ENCODE assay signal across 9 mouse cellular contexts in genomic region chr11:118317129-118317528, GRCm38 (mm10). TPM values are rescaled to one million over a fixed set of nuclear protein-coding genes. Genes with fewer than 3 reads are reported as not detected.
DNase-seq lines count a peak whose midpoint lies in the region; ATAC-seq and TF ChIP-seq lines count a peak whose summit lies in the region.
"Had no signal": no experiment of that assay in that cellular context is flagged by ENCODE, and none has a peak within 500 bp of the region (broad histone marks: within the 10 kb centered on the region; RNA-seq: fewer than 3 reads in every experiment).

No protein-coding gene starts in this region.

- H3K9me3 ChIP-seq in heart, embryonic 11.5 days (replicated peaks; ENCODE audit: control insufficient read depth, low read length): no peaks in the 10 kb centered on the region
- no peaks in the 10 kb centered on the region for H3K9me3 ChIP-seq in MEL (replicated peaks; ENCODE audit: insufficient read depth, low read length)
- no peaks in the 10 kb centered on the region for H3K9me3 ChIP-seq in kidney, embryonic 14.5 days (ENCODE audit: control insufficient read depth, low read length)
- no peaks in the 10 kb centered on the region for H3K9me3 ChIP-seq in lung, embryonic 16.5 days (ENCODE audit: control insufficient read depth, low read length)
- no peaks in the 10 kb centered on the region for H3K9me3 ChIP-seq in stomach, postnatal 0 days (ENCODE audit: control insufficient read depth, low read length)
- H3K9me3 ChIP-seq: midbrain, embryonic 12.5 days had no signal

- H3K27ac ChIP-seq in heart, embryonic 11.5 days (ENCODE audit: low read depth, low read length): no peak overlapping the region
- no peak overlapping the region for H3K27ac ChIP-seq in MEL (ENCODE audit: control insufficient read depth, low read depth, low read length)
- H3K27ac ChIP-seq in kidney, embryonic 14.5 days (ENCODE audit: low read depth, low read length): no peak overlapping the region
- H3K27ac ChIP-seq in lung, embryonic 16.5 days (ENCODE audit: low read length): no peak overlapping the region
- H3K27ac ChIP-seq in stomach, postnatal 0 days (replicated peaks): no peak overlapping the region
- H3K27ac ChIP-seq: midbrain, embryonic 12.5 days had no signal

- ATAC-seq in heart, embryonic 11.5 days (replicated peaks; ENCODE audit: insufficient number of reproducible peaks, low FRiP score, low TSS enrichment): no peak
- ATAC-seq in kidney, embryonic 14.5 days (ENCODE audit: low FRiP score, low TSS enrichment): peak; percentile 68
- peak; percentile 41; the same call in 1 of the 2 replicates for ATAC-seq in lung, embryonic 16.5 days (ENCODE audit: low read depth)
- peak; percentile 43; the same call in 1 of the 2 replicates for ATAC-seq in stomach, postnatal 0 days (ENCODE audit: low FRiP score, low TSS enrichment)

- no peaks in the 10 kb centered on the region for H3K27me3 ChIP-seq in heart, embryonic 11.5 days (ENCODE audit: control insufficient read depth, insufficient read depth, low read length)
- peaks cover 3 to 5% of the 10 kb centered on the region in 2 experiments for H3K27me3 ChIP-seq in MEL (ENCODE audit: control insufficient read depth in 1 of 2, insufficient read depth in 2 of 2, low read length in 2 of 2)
- H3K27me3 ChIP-seq in kidney, embryonic 14.5 days (ENCODE audit: control insufficient read depth, insufficient read depth, low read length): no peaks in the 10 kb centered on the region
- H3K27me3 ChIP-seq in lung, embryonic 16.5 days (ENCODE audit: control insufficient read depth, insufficient read depth, low read depth, low read length): no peaks in the 10 kb centered on the region
- no peaks in the 10 kb centered on the region for H3K27me3 ChIP-seq in stomach, postnatal 0 days (ENCODE audit: control insufficient read depth, insufficient read depth, low read length)
- H3K27me3 ChIP-seq: midbrain, embryonic 12.5 days had no signal

- H3K4me1 ChIP-seq in heart, embryonic 11.5 days (ENCODE audit: control insufficient read depth, insufficient read depth, low read length): peaks cover 16% of the 10 kb centered on the region
- peaks cover 0 to 7% of the 10 kb centered on the region in 2 experiments; a peak in 1 of 4 replicates for H3K4me1 ChIP-seq in MEL (ENCODE audit: control insufficient read depth in 1 of 2, insufficient read depth in 2 of 2, low read length in 2 of 2)
- H3K4me1 ChIP-seq in kidney, embryonic 14.5 days (ENCODE audit: control insufficient read depth, insufficient read depth, low read length): peaks cover 9% of the 10 kb centered on the region
- no peaks in the 10 kb centered on the region for H3K4me1 ChIP-seq in lung, embryonic 16.5 days (replicated peaks; ENCODE audit: control insufficient read depth, insufficient read depth, low read length)
- H3K4me1 ChIP-seq in stomach, postnatal 0 days (replicated peaks; ENCODE audit: control insufficient read depth, insufficient read depth): no peaks in the 10 kb centered on the region

- peak; percentile 79 to 96 (median 82) for TF ChIP-seq CTCF in MEL (IDR thresholded peaks at IDR 0.05 in 2 of 3, conservative IDR thresholded peaks at IDR 0.05 in 1 of 3; ENCODE audit: control insufficient read depth in 1 of 3, insufficient read depth in 1 of 3, low read depth in 2 of 3, low read length in 3 of 3, poor library complexity in 1 of 3, severe bottlenecking in 1 of 3)
- TF ChIP-seq CTCF in stomach, postnatal 0 days (IDR thresholded peaks at IDR 0.05; ENCODE audit: low read depth): peak; percentile 90

- H3K4me2 ChIP-seq in heart, embryonic 11.5 days: no peak overlapping the region
- no peak overlapping the region for H3K4me2 ChIP-seq in kidney, embryonic 14.5 days (replicated peaks; ENCODE audit: low read depth, low read length)
- H3K4me2 ChIP-seq in lung, embryonic 16.5 days (ENCODE audit: low read depth, low read length): no peak overlapping the region
- H3K4me2 ChIP-seq in stomach, postnatal 0 days (replicated peaks; ENCODE audit: low read depth): no peak overlapping the region
- H3K4me2 ChIP-seq: midbrain, embryonic 12.5 days had no signal

- peak; percentile 55 to 80 for DNase-seq in heart, adult 18-20 months
- peak; percentile 68 for DNase-seq in MEL (ENCODE audit: low read depth, low spot score)
- peak; percentile 36 for DNase-seq in cerebellum, adult 11-12 months
- peak; percentile 71 for DNase-seq in forelimb bud, embryonic 11.5 days (ENCODE audit: low read depth, low spot score)
- peak; percentile 52 for DNase-seq in stomach, postnatal 0 days (ENCODE audit: low spot score)

- H3K9ac ChIP-seq in heart, embryonic 11.5 days (ENCODE audit: low read depth, low read length): no peak overlapping the region
- no peak overlapping the region for H3K9ac ChIP-seq in MEL (ENCODE audit: control insufficient read depth, low read depth, low read length, poor library complexity, severe bottlenecking)
- H3K9ac ChIP-seq in kidney, embryonic 14.5 days (ENCODE audit: low read depth, low read length): no peak overlapping the region
- no peak overlapping the region for H3K9ac ChIP-seq in lung, embryonic 16.5 days (ENCODE audit: low read length)
- no peak overlapping the region for H3K9ac ChIP-seq in stomach, postnatal 0 days (ENCODE audit: low read length)
- H3K9ac ChIP-seq: midbrain, embryonic 12.5 days had no signal

- WGBS in heart, embryonic 11.5 days (ENCODE audit: insufficient replicate concordance): 19% methylated on average over 7 of the region's 7 CpGs
- 16% methylated on average over 7 of the region's 7 CpGs for WGBS in kidney, embryonic 14.5 days
- 22% methylated on average over 7 of the region's 7 CpGs for WGBS in lung, embryonic 16.5 days
- 21% methylated on average over 7 of the region's 7 CpGs for WGBS in stomach, postnatal 0 days

- no peaks in the 10 kb centered on the region for H3K79me2 ChIP-seq in MEL (ENCODE audit: control insufficient read depth, insufficient read depth, low read length, poor library complexity)

- no peak for TF ChIP-seq POLR2A in MEL (IDR thresholded peaks at IDR 0.05; ENCODE audit: control insufficient read depth in 1 of 2, insufficient read depth in 1 of 2, low read depth in 1 of 2, low read length in 2 of 2, poor library complexity in 1 of 2)

- peak; percentile 35 for TF ChIP-seq RAD21 in MEL (IDR thresholded peaks at IDR 0.05; ENCODE audit: low read depth, low read length)

- H3K36me3 ChIP-seq in heart, embryonic 11.5 days (ENCODE audit: control insufficient read depth, insufficient read depth, low read length): 0 out of 2 replicates have a peak, but pooled peaks cover 7% of the 10 kb centered on the region
- no peaks in the 10 kb centered on the region; a peak in 1 of 4 replicates for H3K36me3 ChIP-seq in MEL (ENCODE audit: control insufficient read depth in 1 of 2, insufficient read depth in 2 of 2, low read length in 2 of 2)
- peaks cover 54% of the 10 kb centered on the region; the same call in 1 of the 2 replicates for H3K36me3 ChIP-seq in kidney, embryonic 14.5 days (ENCODE audit: control insufficient read depth, insufficient read depth, low read length)
- peaks cover 8% of the 10 kb centered on the region; the same call in 1 of the 2 replicates for H3K36me3 ChIP-seq in lung, embryonic 16.5 days (ENCODE audit: control insufficient read depth, insufficient read depth, low read length)
- peaks cover 6% of the 10 kb centered on the region; the same call in 1 of the 2 replicates for H3K36me3 ChIP-seq in stomach, postnatal 0 days (ENCODE audit: control insufficient read depth, insufficient read depth, low read length)

- TF ChIP-seq EP300 in MEL (IDR thresholded peaks at IDR 0.05; ENCODE audit: low read depth in 1 of 2, low read length in 2 of 2): no peak
- no peak for TF ChIP-seq EP300 in stomach, postnatal 0 days (optimal IDR thresholded peaks at IDR 0.05)

- H3K4me3 ChIP-seq in heart, embryonic 11.5 days (ENCODE audit: low read depth, low read length): no peak overlapping the region
- no peak overlapping the region for H3K4me3 ChIP-seq in MEL (ENCODE audit: control insufficient read depth in 1 of 2, insufficient read depth in 1 of 2, low read depth in 2 of 2, low read length in 2 of 2)
- no peak overlapping the region for H3K4me3 ChIP-seq in kidney, embryonic 14.5 days (ENCODE audit: low read length)
- H3K4me3 ChIP-seq in lung, embryonic 16.5 days (ENCODE audit: low read length): no peak overlapping the region
- no peak overlapping the region for H3K4me3 ChIP-seq in stomach, postnatal 0 days (ENCODE audit: low read depth, low read length)
- H3K4me3 ChIP-seq: midbrain, embryonic 12.5 days had no signal

RNA-seq across cellular contexts. Expression of gene Cep295nl, which starts 25.2 kb away (rescaled TPM):
- under 1 TPM; 0.39 to 0.42 TPM for total RNA-seq in heart, adult 18-20 months (2021)
- polyA plus RNA-seq in heart, embryonic 11.5 days (2014; fragmentation: Nextera tagmentation; extraction: Ambion mirVana): 0.18 and 0.31 TPM in 2 replicates
- not detected in 2 replicates for total RNA-seq in MEL (2012; rRNA removed)
- polyA plus RNA-seq in MEL (2012; ENCODE audit: insufficient read depth in 1 of 2, insufficient read length in 2 of 2, low read depth in 1 of 2, low replicate concordance in 2 of 2, missing spikeins in 1 of 2): not detected
- polyA plus RNA-seq in kidney, embryonic 14.5 days (2014; fragmentation: Nextera tagmentation; extraction: Ambion mirVana): 0.41 and 0.42 TPM in 2 replicates
- 0.39 and 0.59 TPM in 2 replicates for polyA plus RNA-seq in lung, embryonic 16.5 days (2015; fragmentation: Nextera tagmentation; extraction: Ambion mirVana)
- 0.51 and 0.53 TPM in 2 replicates for polyA plus RNA-seq in stomach, postnatal 0 days (2015; fragmentation: Nextera tagmentation; extraction: Ambion mirVana)

RNA-seq across cellular contexts. Expression of gene Usp36, which starts 27.1 kb away (rescaled TPM):
- total RNA-seq in heart, adult 18-20 months (2021): 10 to 100 TPM; 12.3 to 12.4 TPM
- 10.7 and 11.1 TPM in 2 replicates for polyA plus RNA-seq in heart, embryonic 11.5 days (2014; fragmentation: Nextera tagmentation; extraction: Ambion mirVana)
- total RNA-seq in MEL (2012; rRNA removed): 21.3 and 24.8 TPM in 2 replicates
- polyA plus RNA-seq in MEL (2012; ENCODE audit: insufficient read depth in 1 of 2, insufficient read length in 2 of 2, low read depth in 1 of 2, low replicate concordance in 2 of 2, missing spikeins in 1 of 2): 10 to 100 TPM; 50.7 to 89.6 TPM
- polyA plus RNA-seq in kidney, embryonic 14.5 days (2014; fragmentation: Nextera tagmentation; extraction: Ambion mirVana): 12.2 and 18.1 TPM in 2 replicates
- 17.9 and 18.2 TPM in 2 replicates for polyA plus RNA-seq in lung, embryonic 16.5 days (2015; fragmentation: Nextera tagmentation; extraction: Ambion mirVana)
- 8.1 and 8.9 TPM in 2 replicates for polyA plus RNA-seq in stomach, postnatal 0 days (2015; fragmentation: Nextera tagmentation; extraction: Ambion mirVana)

RNA-seq across cellular contexts. Expression of gene Timp2, which starts 38.4 kb away (rescaled TPM):
- total RNA-seq in heart, adult 18-20 months (2021): 100 to 1,000 TPM in 1 of 2 experiments, 10 to 100 TPM in 1; 75.0 to 102 TPM
- polyA plus RNA-seq in heart, embryonic 11.5 days (2014; fragmentation: Nextera tagmentation; extraction: Ambion mirVana): 46.0 and 50.8 TPM in 2 replicates
- not detected in 2 replicates for total RNA-seq in MEL (2012; rRNA removed)
- not detected for polyA plus RNA-seq in MEL (2012; ENCODE audit: insufficient read depth in 1 of 2, insufficient read length in 2 of 2, low read depth in 1 of 2, low replicate concordance in 2 of 2, missing spikeins in 1 of 2)
- 58.7 and 102 TPM in 2 replicates for polyA plus RNA-seq in kidney, embryonic 14.5 days (2014; fragmentation: Nextera tagmentation; extraction: Ambion mirVana)
- polyA plus RNA-seq in lung, embryonic 16.5 days (2015; fragmentation: Nextera tagmentation; extraction: Ambion mirVana): 69.8 and 74.1 TPM in 2 replicates
- 72.7 and 77.2 TPM in 2 replicates for polyA plus RNA-seq in stomach, postnatal 0 days (2015; fragmentation: Nextera tagmentation; extraction: Ambion mirVana)

Comparison
In these comparisons a context has a peak if more than half of its experiments do, and no peak if none do; other contexts are left out.
1. RNA of gene Timp2, which starts 38.4 kb away (polyA plus RNA-seq): 58.7 to 102 TPM in kidney, embryonic 14.5 days, 69.8 to 74.1 TPM in lung, embryonic 16.5 days, 72.7 to 77.2 TPM in stomach, postnatal 0 days and 46.0 to 50.8 TPM in heart, embryonic 11.5 days; not detected in MEL; every median in the first group is over 10 times any median in the second.
2. Peak in every context shown above with its lines, with median percentiles within 50 percentile points of each other: DNase-seq.